Mouse (Mus musculus) heart, embryonic 16.5 days (tissue): ENCODE measurements at regions not wholly inside any gene's neighbourhood (a gene's known extent, or its start where the extent isn't known, plus 50 kb on each side); places are given as distances from the start of the nearest gene placed in this dataset.

Experiments used
- ATAC-seq: fragments of 200-750 bp; cut with Nextera tagmentation; replicated peaks from 2 replicates; pipeline ENCODE4 v1.8.0; 2017; ENCODE audit warnings: moderate number of reproducible peaks; ENCODE audit not compliant: insufficient read depth, low FRiP score; ENCODE audit errors: extremely low read depth
- H3K27ac ChIP-seq: fragments of 300-500 bp; sonication (generic); 2 replicates; pipeline ENCODE4 v1.5.1; 2014; ENCODE audit warnings: mild to moderate bottlenecking, low read length, control low read depth, moderate library complexity
- H3K27me3 ChIP-seq: fragments of 300-500 bp; sonication (generic); 2 replicates; pipeline ENCODE4 v1.6.1; 2014; ENCODE audit warnings: low read length, mixed read lengths; ENCODE audit not compliant: control insufficient read depth, insufficient read depth
- H3K36me3 ChIP-seq: fragments of 300-500 bp; sonication (generic); 2 replicates; pipeline ENCODE4 v1.6.1; 2014; ENCODE audit not compliant: control insufficient read depth, insufficient read depth
- H3K4me1 ChIP-seq: fragments of 300-500 bp; sonication (generic); 2 replicates; pipeline ENCODE4 v1.6.1; 2014; ENCODE audit warnings: low read length, mixed read lengths; ENCODE audit not compliant: control insufficient read depth, insufficient read depth
- H3K4me2 ChIP-seq: fragments of 300-500 bp; sonication (generic); 2 replicates; pipeline ENCODE4 v1.6.1; 2014; ENCODE audit warnings: low read depth, mild to moderate bottlenecking, control low read depth, low read length
- H3K4me3 ChIP-seq: fragments of 300-500 bp; sonication (generic); 2 replicates; pipeline ENCODE4 v1.5.1; 2014; ENCODE audit warnings: mild to moderate bottlenecking, control low read depth, low read length
- H3K9ac ChIP-seq: fragments of 300-500 bp; sonication (generic); 2 replicates; pipeline ENCODE4 v1.6.1; 2014; ENCODE audit warnings: low read length, control low read depth
- H3K9me3 ChIP-seq: fragments of 300-500 bp; sonication (generic); replicated peaks from 2 replicates; pipeline ENCODE4 v1.6.1; 2016; ENCODE audit warnings: low read length; ENCODE audit not compliant: control insufficient read depth
- WGBS: fragments of 180-500 bp; shearing (Covaris S2); extraction: QIAGEN DNeasy Blood & Tissue Kit; methylation state at CpG from one replicate; pipeline ENCODE4 v1.1.7; 2014; 5-methylcytosine and 5-hydroxymethylcytosine counted together

DNA sequence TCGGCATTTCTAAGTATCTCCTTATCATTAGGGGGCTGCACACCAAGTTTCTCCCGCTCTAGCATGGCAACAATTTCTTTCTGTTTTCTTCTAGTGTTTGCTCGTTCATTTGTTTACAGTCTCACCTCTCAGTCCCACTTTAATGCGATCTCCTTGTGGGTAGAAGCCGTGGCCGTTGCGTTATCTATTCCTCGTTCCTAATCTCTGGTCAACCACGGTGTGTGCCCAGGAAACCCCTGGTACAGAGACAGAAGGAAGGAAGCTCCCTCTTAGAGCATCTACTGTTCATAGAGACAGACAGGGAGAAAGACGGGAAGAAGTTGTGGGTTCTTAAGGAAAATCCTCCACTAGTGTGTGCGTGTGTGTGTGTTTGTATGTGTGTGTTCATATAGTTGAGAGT lies 110.9 kb upstream of the Klf3 start:
- H3K9me3 ChIP-seq = peaks cover 5% of the 10 kb centered on the region; the same call in 1 of the 2 replicates
- no peak overlapping the region for H3K27ac ChIP-seq
- H3K4me3 ChIP-seq = no peak overlapping the region
- H3K36me3 ChIP-seq = no peaks in the 10 kb centered on the region
- H3K27me3 ChIP-seq = no peaks in the 10 kb centered on the region
- WGBS = 83% methylated on average over 11 of the region's 11 CpGs
- H3K9ac ChIP-seq = no peak overlapping the region
- no peak for ATAC-seq
- no peaks in the 10 kb centered on the region for H3K4me1 ChIP-seq
- H3K4me2 ChIP-seq = no peak overlapping the region

DNA sequence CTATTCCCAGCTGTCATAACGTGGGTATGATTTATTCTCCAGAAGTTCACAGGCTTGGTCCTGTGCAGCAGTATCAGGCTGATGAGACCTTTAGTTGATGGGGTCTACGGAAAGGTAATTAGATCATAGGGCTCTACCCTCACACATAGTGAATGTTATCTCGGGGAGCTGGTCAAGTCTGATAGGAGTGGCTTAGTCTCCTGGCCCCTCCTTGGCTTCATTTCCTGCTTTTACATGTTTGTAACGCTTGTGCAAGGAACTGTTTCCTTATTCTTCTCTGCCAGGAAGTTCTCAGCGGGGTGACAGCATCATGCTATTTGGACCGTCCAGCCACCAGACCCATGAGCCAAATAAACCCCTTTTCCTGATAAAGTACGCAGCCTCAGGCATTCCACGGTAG lies 109.6 kb upstream of the Klf3 start:
- no peak overlapping the region for H3K27ac ChIP-seq

DNA sequence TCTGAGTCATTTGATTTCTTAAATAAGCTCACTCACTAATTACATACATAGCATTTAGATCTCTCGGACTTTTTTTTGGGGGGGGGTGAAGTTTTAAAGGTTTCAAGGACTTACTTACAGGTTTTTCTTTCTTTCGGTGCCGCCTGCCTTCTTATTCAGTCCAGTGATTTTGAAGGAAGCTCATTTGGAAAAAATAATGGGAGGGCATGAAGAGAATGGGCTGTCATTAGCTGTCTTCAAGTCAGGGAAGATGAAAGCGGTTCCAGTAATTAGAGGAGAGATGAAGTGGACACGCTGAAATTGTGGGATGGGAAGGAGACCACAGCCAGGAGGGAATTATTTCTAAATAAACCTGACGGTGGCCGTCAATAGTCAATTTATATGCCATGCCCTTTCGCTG lies 108.6 kb upstream of the Klf3 start:
- H3K27me3 ChIP-seq = no peaks in the 10 kb centered on the region
- no peak overlapping the region for H3K4me2 ChIP-seq
- no peak overlapping the region for H3K9ac ChIP-seq
- H3K9me3 ChIP-seq = peaks cover 5% of the 10 kb centered on the region; the same call in 1 of the 2 replicates
- WGBS = 88% methylated on average over 8 of the region's 8 CpGs
- H3K36me3 ChIP-seq = no peaks in the 10 kb centered on the region
- H3K4me1 ChIP-seq = no peaks in the 10 kb centered on the region
- no peak overlapping the region for H3K4me3 ChIP-seq
- no peak overlapping the region for H3K27ac ChIP-seq
- ATAC-seq = no peak

More for the DNA sequence above, 109.6 kb upstream of the Klf3 start:
- Histone ChIP-seq H3K9me3 (peaks cover 5% of the 10 kb centered on the region; the same call in 1 of the 2 replicates), H3K27me3 (no peaks in the 10 kb centered on the region), H3K36me3 (no peaks in the 10 kb centered on the region), H3K9ac (no peak overlapping the region), H3K4me3 (no peak overlapping the region), H3K4me1 (no peaks in the 10 kb centered on the region), H3K4me2 (no peak overlapping the region)
- no peak for ATAC-seq
- WGBS = 55% methylated on average over 8 of the region's 8 CpGs

DNA sequence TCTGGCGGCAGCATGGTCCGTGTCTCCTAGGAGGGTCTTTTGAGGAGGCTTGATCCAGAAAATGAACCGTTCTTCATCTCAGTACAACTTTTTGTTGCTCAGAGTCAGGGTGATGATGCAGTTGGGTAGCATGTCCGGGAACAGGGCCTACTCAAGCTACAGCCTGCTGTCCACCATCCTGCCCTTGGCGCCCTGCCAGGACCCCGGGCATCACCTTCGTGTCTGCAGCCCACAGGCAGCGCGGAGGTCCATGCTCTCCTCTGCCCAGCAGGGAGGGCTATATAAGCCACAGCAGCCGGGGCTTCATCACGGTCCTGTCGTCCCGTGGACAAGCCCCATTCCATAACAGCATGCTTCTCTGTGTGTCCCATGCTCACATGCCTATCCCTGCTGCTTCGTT lies 107.1 kb upstream of the Klf3 start:
- H3K9me3 ChIP-seq = peaks cover 5% of the 10 kb centered on the region; the same call in 1 of the 2 replicates
- no peak overlapping the region for H3K27ac ChIP-seq
- H3K4me1 ChIP-seq = no peaks in the 10 kb centered on the region
- no peaks in the 10 kb centered on the region for H3K27me3 ChIP-seq
- H3K36me3 ChIP-seq = no peaks in the 10 kb centered on the region
- WGBS = 89% methylated on average over 14 of the region's 14 CpGs
- no peak overlapping the region for H3K4me2 ChIP-seq
- no peak overlapping the region for H3K4me3 ChIP-seq
- no peak for ATAC-seq
- no peak overlapping the region for H3K9ac ChIP-seq

DNA sequence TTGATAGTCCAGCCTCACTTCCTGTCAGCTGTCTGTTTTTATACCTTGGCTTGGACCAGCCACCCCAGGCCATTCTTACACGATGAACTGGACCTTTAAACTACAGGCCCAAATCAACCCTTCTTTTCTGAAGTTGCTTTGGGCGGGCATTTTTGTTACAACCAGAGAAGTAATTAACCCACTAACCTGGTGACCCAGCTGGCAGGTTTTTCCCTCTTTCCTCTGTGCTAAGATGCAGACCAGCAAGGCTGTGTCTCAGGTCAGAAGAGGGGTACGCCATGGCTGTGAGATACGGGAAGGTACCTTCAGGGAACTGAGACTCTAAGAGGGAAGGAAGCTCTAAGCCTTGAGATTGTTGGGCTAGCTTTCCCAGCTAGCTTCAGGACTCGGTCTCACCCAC lies 105.7 kb upstream of the Klf3 start:
- Histone ChIP-seq H3K4me3 (no peak overlapping the region), H3K27ac (no peak overlapping the region), H3K4me1 (peaks cover 7% of the 10 kb centered on the region), H3K4me2 (no peak overlapping the region), H3K36me3 (no peaks in the 10 kb centered on the region), H3K27me3 (no peaks in the 10 kb centered on the region), H3K9me3 (peaks cover 5% of the 10 kb centered on the region; the same call in 1 of the 2 replicates), H3K9ac (no peak overlapping the region)
- ATAC-seq = no peak
- 90% methylated on average over 5 of the region's 5 CpGs for WGBS

DNA sequence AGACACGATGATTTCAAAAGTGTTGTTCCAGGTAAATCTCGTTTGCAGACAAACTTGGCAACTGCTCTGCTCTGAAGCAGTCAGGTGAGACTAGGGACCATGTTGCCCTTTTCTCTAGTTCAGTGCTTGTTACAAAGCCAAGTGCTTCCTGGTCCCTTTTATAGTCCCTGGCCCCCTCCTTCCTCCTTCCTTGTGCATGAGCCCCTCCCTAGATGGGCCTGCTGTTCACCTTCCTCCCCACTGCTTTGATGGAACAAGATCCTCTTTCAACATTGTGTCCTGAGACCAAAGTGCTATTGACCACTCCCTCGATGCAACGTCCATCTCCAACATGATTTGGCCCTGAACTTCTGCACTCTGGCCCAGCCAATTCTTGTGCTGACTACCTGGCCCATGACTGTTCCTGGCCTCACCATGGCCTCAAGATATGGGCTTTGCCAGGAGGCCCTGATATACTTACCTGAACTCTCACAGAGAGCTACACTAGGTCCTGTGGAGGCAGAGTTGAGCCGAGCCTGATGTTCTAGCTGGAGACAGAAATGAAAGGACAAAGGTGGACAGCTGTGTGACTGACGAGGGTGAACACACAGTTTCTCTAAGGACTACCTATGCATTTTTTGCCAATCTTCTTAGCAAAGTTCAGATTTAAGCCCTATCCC lies 104.6 kb upstream of the Klf3 start:
- peaks cover 14% of the 10 kb centered on the region for H3K4me1 ChIP-seq
- WGBS = 80% methylated on average over 6 of the region's 6 CpGs
- no peaks in the 10 kb centered on the region for H3K27me3 ChIP-seq
- H3K9ac ChIP-seq = no peak overlapping the region
- no peak overlapping the region for H3K27ac ChIP-seq
- no peak overlapping the region for H3K4me2 ChIP-seq
- no peaks in the 10 kb centered on the region for H3K36me3 ChIP-seq
- no peak overlapping the region for H3K4me3 ChIP-seq
- peaks cover 4% of the 10 kb centered on the region; the same call in 1 of the 2 replicates for H3K9me3 ChIP-seq
- ATAC-seq = no peak

DNA sequence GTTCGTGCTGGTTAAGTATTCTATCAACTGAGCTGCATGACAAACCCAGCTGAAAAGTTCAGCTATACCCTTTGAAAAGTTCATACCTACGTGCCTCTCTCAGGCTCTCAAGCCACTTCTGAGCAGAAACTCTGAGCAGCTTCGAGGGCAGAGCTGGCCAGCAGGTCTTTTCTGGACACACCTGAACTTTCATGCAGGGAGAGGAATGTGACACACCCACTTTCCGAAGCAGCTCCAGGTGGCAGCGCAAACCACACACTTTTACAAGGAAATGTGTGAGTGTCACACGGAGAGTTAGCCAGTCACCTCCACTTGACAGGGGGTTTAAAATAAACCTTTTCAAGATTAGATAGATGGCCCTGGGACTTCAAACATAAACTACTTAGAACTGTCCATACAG lies 103.2 kb upstream of the Klf3 start:
- no peak overlapping the region for H3K4me2 ChIP-seq
- ATAC-seq = no peak

DNA sequence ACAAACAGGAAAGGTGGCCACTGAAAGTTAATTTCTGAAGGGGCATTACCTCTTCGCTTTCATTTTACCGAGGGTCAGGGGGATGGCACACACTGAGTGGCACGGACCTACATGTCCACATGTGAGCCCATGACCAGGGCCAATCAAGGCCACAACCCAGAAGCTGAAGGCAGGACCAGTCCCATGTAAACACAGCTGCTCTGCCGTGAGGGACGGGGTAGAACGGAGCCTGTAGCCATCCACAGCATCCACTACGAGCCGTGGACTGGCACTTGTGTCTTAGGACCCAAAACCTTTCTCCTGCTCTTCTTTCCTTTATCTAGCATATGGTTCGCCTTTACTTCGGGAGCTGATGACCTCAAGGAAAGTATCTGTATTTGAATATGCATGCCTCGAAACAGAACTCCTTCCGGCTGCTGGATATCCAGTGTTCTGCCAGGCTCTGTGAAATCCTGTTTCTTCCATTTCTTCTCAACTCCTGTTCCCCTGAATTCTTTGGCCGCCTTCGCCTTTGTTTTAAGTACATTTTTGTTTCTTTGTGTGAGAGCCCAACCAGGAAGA lies 101.9 kb upstream of the Klf3 start:
- Histone ChIP-seq H3K36me3 (no peaks in the 10 kb centered on the region), H3K9me3 (no peaks in the 10 kb centered on the region), H3K9ac (0 out of 2 replicates have a peak overlapping the region, but pooled peaks have one; percentile 1), H3K4me2 (peak overlapping the region; percentile 28), H3K27me3 (no peaks in the 10 kb centered on the region), H3K27ac (peak overlapping the region; percentile 81), H3K4me1 (peaks cover 23% of the 10 kb centered on the region), H3K4me3 (no peak overlapping the region)
- no peak for ATAC-seq
- 60% methylated on average over 14 of the region's 14 CpGs for WGBS

More for the DNA sequence above, 103.2 kb upstream of the Klf3 start:
- Histone ChIP-seq H3K9me3 (no peaks in the 10 kb centered on the region), H3K9ac (no peak overlapping the region), H3K4me1 (peaks cover 23% of the 10 kb centered on the region), H3K36me3 (no peaks in the 10 kb centered on the region), H3K27me3 (no peaks in the 10 kb centered on the region), H3K4me3 (no peak overlapping the region), H3K27ac (no peak overlapping the region)
- WGBS = 43% methylated on average over 6 of the region's 6 CpGs

DNA sequence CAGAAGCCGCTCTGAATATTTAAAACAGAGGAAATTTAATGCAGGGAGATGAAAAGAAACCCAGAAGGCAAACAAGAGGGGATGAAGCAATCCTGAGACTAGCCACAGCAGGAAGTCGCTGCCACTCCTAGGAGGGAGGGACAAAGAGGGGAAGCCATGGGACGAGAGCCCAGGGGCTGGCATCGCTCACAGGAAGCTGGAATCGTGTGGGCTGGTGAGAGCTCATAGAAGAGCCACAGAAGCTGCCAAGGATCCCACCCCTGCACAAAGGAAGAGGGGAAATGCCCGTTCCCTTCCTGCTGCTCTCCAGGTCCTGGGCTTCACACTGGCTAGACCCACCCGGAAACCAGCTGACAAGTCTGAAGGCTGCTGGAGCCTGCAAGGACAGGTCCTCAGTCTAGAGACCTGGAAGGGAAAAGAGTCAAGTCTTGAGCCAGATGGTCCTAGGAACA lies 101.4 kb upstream of the Klf3 start:
- no peak overlapping the region for H3K4me3 ChIP-seq
- peaks cover 23% of the 10 kb centered on the region for H3K4me1 ChIP-seq
- H3K4me2 ChIP-seq = peak overlapping the region; percentile 28
- peak; percentile 74 for ATAC-seq
- H3K9me3 ChIP-seq = no peaks in the 10 kb centered on the region
- 0 out of 2 replicates have a peak overlapping the region, but pooled peaks have one; percentile 1 for H3K9ac ChIP-seq
- no peaks in the 10 kb centered on the region for H3K27me3 ChIP-seq
- peak overlapping the region; percentile 81 for H3K27ac ChIP-seq
- WGBS = 25% methylated on average over 7 of the region's 7 CpGs
- no peaks in the 10 kb centered on the region for H3K36me3 ChIP-seq
